Mouse (Mus musculus) cerebellum, adult 11-12 months (tissue): ENCODE measurements around the gene Fkrp.
A peak's percentile ranks its signal among the peaks of the same experiment; 100 is the strongest.

Experiments used
- DNase-seq: peaks from one replicate; pipeline ENCODE4 v3.0.0; 2022

The Fkrp gene

DNA sequence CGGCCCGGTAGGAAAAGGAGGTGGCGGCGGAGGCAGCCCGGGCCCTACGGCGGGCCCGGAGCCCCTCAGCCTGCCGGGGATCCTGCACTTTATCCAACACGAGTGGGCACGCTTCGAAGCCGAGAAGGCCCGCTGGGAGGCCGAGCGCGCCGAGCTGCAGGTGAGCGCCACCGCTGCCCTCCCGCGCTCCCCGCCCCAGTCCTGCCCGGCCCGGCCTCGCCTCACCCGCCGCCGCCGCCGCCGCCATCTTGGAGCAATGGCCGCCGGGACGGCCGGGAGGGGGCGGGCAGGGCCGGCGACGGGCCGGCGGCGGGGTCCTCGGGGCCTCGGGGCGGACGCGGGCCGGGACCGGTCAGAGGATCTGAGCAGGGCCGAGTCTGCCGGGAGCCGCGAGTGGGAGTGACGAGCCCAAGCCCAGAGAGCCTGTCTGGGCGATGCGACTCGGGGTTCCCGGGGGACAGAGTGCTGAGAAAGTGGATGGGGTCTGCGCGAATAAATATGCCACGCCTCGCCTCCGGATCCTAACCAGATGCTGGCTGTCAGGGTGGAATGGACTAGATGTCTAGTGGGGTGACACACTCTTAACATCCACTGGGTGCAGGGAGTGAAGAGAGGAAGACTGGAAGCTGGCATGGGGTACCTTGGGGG lies at the start of gene Fkrp:
Gene Fkrp, minus strand, starts transcription at position 258 of the 648 bp plus-strand sequence.
- peak; percentile 66 for DNase-seq

DNA sequence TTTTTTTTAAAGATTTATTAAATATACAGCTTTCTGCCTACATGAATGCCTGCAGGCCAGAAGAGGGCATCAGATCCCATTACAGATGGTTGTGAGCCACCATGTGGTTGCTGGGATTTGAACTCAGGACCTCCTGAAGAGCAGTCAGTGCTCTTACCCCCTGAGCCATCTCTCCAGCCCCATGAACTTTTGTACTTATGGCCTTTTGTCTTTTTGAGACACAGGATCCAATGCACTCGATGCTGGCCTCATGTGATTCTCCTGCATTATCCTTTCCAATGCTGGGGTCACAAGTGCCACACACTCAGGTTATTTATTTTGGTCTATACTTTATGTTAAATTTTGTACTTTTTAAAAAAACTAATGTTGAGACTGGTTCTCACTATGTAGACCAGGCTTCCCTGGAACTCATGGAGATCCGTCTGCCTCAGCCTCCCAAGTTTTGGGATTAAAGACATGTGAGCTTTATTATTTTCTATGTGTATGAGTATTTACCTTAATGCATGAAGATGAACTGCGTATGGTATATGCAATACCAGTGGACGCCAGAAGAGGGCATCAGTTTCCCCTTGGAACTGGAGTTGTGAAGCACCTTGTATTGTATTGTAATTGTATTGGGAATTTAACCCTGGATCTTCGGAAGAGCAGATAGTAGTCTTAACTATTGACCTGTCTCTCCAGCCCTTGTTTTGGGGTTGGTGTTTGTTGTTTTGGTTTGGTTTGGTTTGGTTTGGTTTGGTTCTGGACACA lies 43.5 kb upstream of the Fkrp start:
- no peak for DNase-seq

- DNase-seq: no peak
These were observed 41.8 kb upstream of the Fkrp start for GRCm38 (mm10) chr7:16858336-16858735.

GRCm38 (mm10) chr7:16853302-16853831 lies 36.8 kb upstream of the Fkrp start:
- no peak for DNase-seq

GRCm38 (mm10) chr7:16851636-16852035 lies 35.1 kb upstream of the Fkrp start:
- no peak for DNase-seq

GRCm38 (mm10) chr7:16848579-16848978 lies 32.0 kb upstream of the Fkrp start:
- DNase-seq: peak; percentile 77

GRCm38 (mm10) chr7:16847507-16847906 lies 31.0 kb upstream of the Fkrp start:
- no peak for DNase-seq

GRCm38 (mm10) chr7:16846775-16847174 lies 30.2 kb upstream of the Fkrp start:
- DNase-seq: no peak

DNA sequence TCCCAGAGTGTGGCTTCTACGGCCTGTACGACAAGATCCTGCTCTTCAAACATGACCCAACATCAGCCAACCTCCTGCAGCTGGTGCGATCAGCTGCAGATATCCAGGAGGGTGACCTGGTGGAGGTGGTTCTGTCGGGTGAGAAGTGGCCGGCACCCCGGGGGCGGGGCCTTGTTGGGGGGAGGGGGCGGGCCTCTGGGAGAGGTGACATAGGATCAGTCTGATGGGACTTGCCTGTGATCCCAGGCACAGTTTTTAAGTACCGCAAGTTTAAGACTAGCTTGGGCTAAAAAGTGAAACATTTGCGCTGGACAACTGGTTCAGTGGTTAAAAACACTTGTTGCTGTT lies 29.3 kb upstream of the Fkrp start:
- DNase-seq: no peak

GRCm38 (mm10) chr7:16845072-16845819 lies 28.7 kb upstream of the Fkrp start:
- DNase-seq: no peak

DNA sequence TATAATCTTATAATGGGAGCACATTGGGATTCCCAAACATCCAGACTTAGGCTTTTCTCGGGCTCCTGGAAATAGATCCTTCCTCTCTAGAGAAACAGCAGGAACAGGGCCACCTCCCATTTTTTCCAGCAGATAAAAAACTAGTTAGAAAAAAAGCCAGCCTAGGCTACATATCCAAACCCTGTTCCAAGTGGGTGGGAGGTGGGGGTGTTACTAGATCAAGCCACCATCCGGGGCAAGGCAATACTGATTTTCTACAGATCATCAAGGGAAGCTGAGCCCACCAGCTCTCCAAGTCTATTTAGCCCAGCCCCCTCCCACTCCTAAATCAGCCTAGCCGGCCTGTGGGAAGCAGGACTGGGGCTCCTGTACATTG lies 28.2 kb upstream of the Fkrp start:
- no peak for DNase-seq

DNA sequence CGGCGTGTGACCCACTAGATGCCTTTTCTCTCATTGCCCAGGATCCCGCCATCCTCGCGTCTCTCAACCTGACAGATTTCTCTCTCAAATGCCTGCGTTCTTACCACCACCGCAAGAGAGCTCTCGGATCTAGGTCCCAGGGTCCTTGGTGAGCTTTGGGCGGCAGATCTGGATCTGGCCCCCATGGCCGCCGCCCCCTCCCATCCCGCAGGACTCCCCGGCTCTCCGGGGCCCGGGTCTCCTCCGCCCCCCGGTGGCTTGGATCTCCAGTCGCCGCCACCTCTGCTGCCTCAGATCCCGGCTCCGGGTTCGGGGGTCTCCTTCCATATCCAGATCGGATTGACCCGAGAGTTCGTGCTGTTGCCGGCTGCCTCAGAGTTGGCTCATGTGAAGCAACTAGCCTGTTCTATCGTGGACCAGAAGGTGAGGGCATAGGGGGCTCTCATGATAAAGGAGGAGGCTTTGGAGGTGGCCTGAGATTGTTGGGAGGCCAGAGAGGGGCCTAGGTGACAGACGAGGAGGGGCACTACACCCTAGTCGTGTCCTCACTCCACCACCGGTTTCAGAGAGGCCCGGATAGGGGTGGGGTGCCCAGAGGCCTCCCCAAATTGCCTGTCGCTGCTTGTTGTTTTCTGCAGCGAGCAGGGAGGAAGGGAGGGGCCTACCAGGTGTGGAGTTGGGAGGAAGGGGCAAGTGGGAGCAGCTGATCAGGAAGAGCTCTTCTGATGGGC lies 27.1 kb upstream of the Fkrp start:
- no peak for DNase-seq

GRCm38 (mm10) chr7:16842645-16843063 lies 26.1 kb upstream of the Fkrp start, which contains the start of gene Prkd2:
TSS of gene Prkd2 (plus strand) at chr7:16842902.
- DNase-seq: peak; percentile 83

- DNase-seq: no peak
These were observed 25.3 kb upstream of the Fkrp start for GRCm38 (mm10) chr7:16841561-16842560.

DNA sequence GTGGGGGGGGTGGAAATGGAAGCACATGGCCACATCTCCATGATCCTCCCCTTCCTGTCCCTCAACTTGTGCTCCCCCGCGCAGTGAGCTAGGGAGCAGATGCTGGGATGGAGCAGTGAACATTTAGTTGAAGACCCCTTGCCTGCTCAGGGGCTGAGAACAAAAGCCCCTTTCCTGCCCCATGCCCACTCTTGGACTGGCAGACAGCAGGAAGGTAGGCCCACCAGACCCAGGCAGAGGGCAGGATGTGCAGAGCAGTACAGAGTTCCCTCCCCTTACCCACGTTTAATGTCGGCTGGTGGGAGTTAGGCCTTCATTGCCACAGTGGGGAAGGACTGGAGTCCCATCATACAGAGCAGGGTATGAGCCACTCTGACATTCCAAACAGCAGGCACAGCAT lies 24.5 kb upstream of the Fkrp start:
- DNase-seq: no peak

DNA sequence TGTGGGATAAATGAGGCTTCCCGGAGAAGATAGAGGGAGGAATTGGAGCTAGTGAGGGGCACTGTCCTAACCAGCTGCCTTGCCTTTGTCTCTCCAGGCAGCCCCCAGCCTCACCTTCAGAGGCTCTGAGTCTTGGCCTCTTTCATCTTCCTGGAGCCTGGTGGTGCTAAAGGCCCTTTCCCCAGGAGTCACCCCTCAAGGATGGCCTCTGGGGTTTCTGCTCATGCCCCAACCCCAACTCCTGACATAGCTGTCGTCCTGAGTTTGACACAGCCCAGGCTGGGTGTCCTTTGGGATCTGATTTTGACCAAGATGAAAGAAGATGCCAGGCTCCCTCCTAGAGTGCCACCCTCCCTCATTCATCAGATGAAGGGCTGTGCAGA lies 23.6 kb upstream of the Fkrp start:
- DNase-seq: no peak

GRCm38 (mm10) chr7:16839427-16840108 lies 23.0 kb upstream of the Fkrp start:
- no peak for DNase-seq

DNA sequence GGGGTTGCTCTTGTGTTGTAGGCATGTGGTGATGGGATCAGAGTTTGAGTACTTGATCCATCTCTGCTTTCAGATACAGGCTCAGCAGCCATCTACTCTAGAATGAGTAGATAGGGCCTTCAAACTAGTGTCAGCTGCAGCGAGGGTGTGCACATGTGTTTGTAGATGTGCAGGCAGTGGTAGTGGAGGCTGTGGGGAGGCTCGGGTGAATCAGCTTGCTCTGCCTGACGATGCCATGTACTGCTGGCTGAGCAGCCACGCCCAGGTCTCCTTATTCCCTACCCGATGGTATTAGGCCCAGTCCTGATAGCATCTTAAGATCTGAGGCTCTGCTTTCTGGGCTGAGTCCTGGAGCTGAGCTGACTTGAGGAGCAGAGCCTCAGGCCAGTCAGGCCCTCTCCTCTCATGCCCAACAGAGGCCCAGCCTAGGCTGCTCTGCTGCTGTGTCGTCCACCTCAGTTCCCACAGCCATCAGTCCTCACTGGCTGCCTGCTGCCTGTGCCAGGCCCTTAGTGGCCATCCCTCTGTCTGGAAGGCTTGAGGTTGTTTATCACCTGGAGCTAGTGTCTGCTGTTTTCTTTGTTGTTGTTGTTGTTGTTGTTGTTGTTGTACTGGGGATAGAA lies 22.4 kb upstream of the Fkrp start:
- DNase-seq: no peak

DNA sequence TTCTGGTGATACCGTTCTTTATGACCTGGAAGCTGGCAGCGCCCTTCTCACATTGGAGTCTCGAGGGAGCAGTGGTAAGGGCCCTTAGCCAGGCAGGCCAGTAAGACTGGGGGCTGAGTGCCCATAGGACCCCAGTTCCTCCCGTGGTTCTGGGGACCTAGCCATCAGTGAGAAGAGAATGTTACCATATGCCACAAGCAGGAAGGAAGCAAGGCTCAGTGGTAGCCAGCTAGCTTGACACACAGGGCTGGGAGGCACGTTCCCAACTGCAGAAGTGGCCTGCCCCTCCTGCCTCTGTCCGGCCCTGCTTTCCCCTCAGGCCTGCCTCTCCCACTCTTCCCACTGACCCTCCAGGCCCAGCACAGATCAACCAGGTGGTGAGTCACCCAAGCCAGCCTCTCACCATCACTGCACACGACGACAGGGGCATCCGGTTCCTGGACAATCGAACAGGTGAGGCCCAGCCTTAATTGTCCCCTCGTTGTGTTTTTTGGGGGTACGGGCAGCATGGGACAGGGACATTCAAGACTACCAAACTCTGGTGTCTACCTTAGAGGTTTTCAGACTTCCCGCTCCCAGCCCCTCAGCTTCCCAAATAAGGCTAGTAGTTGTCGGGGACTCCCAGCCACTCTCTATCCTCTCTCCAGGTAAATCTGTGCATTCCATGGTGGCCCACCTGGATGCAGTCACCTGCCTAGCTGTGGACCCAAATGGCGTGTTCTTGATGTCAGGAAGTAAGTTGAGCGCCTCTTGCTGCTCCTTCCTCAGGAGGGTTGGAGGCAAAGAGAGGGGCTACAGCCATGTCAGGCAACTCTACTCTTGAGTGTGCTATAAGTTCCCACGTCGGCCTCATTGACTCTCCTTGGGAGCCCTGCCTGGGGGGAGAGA lies 21.6 kb upstream of the Fkrp start:
- no peak for DNase-seq

DNA sequence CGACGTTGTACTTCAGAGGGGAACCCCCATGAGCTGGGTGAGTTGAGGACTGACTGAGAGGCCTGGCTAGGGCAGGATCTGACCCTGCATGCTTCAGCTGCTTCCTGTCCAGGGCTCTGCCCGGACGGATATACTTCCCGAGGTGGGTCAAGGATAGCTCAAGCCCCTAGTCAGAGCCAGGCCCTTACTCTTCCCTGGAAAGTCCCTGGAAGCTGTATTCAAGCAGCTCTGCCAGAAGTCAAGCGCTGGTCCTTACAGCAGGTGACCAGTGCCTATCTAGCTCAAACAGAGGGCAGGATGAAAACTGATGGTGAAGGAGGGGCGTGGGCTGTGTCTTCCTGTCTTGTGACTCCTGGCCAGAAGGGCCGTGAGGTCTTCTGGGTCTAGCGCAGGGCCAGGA lies 13.9 kb upstream of the Fkrp start:
- DNase-seq: no peak
